Mouse (Mus musculus): ENCODE results near the gene Mfsd11.

The Mfsd11 gene

DNA sequence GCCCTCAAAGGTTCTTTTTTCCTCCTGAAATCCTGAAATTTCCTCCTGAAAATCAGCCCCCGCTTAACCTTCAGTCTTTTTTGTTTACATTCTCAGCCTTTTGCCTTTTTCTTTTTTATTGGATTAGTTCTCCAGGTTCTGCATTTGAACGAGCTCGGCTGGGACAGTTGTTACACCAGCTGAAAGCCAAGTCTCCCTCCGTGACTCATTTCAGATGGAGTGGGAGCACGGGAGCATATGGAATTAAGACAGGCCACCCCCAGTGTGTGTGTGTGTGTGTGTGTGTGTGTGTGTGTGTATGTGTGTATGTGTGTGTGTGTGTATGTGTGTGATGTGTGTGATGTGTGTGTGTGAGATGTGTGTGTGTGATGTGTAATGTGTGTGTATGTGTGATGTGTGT, 29.2 kb downstream of the Mfsd11 start:
- DNase-seq (ENCODE audit: low read depth, low spot score) = no peak

GRCm38 (mm10) chr11:116882446-116882845, 30.2 kb downstream of the Mfsd11 start:
- DNase-seq (ENCODE audit: low read depth, low spot score) = peak; percentile 58

GRCm38 (mm10) chr11:116884061-116884460, 31.8 kb downstream of the Mfsd11 start:
- no peak for DNase-seq (ENCODE audit: low read depth, low spot score)

GRCm38 (mm10) chr11:116885275-116886151, 33.3 kb downstream of the Mfsd11 start:
- peak; percentile 96 for DNase-seq (ENCODE audit: low read depth, low spot score)

DNA sequence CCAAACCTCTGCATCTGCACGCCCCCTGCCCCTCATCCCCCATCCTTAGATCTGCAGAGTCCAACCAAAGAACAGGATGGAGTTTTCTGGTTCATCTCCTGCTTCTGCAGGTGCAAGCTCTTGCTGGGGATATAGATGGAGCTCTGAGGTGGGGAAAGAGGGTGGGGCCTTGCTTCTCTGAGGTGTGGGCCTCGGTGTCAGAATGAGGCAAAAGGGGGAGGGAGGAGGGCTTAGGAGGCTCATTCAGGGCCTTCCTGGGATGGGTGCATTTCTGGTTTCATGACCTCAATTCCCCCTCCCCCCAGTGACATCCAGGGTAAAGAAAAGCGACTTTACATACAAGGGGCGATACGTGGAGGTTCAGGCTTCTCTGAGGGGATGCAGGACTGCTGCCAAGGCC, 34.9 kb downstream of the Mfsd11 start:
- no peak for DNase-seq (ENCODE audit: low read depth, low spot score)

DNA sequence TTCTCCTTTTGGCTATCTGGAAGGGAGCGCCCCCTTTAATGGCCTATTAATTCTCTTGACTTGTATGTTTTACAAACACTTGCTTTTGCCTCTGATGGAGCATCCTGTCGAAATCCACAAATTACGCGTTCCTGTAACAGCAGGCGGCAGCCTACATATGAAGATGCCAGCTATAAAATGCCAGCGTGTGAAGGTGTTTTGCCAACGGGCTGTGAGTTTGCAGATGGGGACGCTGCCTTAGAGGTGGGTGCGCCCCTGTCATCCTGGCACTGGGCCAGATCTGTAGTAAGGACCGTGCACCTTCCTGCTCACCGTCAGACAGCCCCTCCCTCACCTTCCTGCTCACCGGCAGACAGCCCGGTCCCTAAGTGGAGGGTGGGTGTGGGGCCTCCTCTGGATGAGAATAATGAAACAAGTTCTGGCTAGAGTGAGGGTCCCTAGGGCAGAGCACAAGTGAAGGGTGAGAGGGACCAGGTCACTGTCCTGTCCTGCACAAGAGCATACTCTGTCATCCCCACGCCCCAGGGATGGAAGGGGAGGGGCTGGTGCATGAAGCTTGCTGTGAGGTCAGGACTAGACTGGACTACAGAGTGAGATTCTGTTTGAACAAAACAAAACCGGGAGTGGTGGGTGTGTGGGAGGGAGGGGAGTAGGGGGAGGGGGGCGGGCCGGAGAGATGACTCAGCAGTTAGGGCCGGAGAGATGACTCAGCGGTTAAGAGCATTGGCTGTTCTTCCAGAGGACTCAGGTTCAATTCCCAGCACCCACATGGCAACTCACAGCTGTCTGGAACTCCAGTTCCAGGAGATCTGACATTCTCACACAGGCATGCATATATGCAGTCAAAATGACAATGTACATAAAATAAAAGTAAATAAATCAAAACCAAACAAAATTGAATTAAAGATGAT, 41.5 kb downstream of the Mfsd11 start:
- peak; percentile 92 for DNase-seq (ENCODE audit: low read depth, low spot score)

- no peak for DNase-seq (ENCODE audit: low read depth, low spot score)
These were observed 43.2 kb downstream of the Mfsd11 start for GRCm38 (mm10) chr11:116895402-116895801.

- no peak for DNase-seq (ENCODE audit: low read depth, low spot score)
These were observed 47.0 kb downstream of the Mfsd11 start for GRCm38 (mm10) chr11:116899247-116899646.

GRCm38 (mm10) chr11:116902588-116902987, 50.3 kb downstream of the Mfsd11 start:
- DNase-seq (ENCODE audit: low read depth, low spot score) = peak; percentile 72

DNA sequence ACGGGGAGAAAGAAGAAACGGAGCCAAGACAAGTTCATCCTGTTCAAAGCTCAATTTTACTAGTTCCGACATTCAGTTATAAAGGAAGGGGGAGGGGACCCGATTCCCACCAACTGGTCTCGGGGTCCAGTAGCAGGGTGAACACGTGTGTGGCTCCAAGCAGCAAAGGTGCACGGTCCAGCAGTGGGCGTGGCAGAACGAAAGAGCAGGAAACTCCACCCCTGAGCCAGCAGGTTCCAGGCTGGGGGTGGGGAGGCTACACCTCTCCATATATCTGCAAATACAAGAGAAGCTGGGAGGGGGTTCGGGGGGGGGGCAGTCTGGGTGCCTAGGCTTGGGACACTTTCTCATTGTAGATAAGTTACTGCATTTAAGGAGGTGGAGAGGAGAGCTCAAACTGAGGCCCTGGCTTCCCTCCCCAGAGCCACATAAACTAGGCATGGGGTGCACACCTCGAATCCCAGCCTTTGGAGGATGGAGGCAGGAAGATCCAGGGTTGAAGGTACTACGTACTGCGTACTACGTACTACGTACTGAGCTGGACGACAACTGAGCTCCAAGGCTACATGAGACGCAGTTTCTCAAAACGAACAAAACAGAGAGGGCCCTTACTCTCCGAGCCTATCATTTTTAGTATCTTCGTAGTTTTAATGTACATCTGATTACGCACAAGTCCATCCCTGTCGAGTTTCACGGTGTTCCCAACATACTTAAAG, 53.7 kb downstream of the Mfsd11 start:
- no peak for DNase-seq (ENCODE audit: low read depth, low spot score)

DNA sequence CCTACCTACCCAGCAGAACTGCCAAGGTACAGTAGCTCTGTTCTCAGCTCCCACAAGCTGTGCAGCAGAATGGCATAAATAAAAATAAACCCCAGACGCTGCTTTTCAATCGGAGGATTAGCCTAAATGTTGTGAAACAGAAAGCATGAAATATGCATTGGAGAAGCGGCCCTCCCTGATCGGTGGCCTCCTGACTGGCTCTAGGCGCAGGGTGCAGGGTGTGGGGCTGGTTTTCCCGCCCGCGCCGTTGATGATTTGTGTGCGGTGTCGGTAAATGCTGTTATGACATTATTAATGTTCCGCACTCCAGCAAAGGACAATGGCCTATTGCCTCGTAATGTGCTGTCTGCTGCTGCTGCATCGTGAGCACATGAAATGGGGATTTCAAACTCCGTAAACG, 61.3 kb downstream of the Mfsd11 start:
- no peak for DNase-seq (ENCODE audit: low read depth, low spot score)

GRCm38 (mm10) chr11:116914267-116914885, 62.1 kb downstream of the Mfsd11 start:
- no peak for DNase-seq (ENCODE audit: low read depth, low spot score)

DNA sequence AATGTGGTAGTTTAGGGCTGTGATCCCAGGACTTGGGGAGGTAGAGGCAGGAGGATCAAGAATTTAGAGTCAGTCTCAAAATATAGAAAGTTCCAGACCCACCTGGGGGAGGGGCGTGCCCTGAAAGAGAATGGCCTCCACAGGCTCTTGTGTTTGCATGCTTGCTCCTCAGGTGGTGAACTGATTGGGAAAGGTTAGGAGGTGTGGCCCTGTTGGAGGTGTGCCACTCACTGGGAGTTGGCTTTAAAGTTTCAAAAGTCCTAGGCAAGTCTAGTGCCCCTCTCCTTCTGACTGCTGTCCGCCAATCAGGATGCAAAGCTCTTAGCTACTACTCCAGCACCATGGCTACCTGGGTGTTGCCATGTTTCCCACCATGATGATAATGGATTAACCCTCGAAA, 63.0 kb downstream of the Mfsd11 start:
- DNase-seq (ENCODE audit: low read depth, low spot score) = peak; percentile 83

DNA sequence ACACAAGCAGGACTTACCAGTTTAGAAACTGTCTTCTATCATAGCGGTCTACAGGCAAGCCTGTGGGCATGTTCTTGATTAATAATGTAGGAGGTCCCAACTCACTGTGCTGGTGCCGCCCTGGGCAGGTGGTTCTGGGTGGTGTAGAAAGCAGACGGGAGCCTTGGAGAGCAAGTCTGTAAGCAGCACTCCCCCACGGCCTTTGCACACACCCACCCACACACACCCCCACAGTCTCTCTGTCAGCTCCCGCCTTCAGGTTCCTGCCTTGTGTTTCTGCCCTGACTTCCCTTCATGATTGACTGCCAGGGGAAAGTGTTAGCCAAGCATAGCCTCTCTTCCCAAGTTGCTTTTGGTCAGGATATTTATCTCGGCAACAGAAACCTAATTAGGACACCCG, 65.1 kb downstream of the Mfsd11 start:
- no peak for DNase-seq (ENCODE audit: low read depth, low spot score)

DNA sequence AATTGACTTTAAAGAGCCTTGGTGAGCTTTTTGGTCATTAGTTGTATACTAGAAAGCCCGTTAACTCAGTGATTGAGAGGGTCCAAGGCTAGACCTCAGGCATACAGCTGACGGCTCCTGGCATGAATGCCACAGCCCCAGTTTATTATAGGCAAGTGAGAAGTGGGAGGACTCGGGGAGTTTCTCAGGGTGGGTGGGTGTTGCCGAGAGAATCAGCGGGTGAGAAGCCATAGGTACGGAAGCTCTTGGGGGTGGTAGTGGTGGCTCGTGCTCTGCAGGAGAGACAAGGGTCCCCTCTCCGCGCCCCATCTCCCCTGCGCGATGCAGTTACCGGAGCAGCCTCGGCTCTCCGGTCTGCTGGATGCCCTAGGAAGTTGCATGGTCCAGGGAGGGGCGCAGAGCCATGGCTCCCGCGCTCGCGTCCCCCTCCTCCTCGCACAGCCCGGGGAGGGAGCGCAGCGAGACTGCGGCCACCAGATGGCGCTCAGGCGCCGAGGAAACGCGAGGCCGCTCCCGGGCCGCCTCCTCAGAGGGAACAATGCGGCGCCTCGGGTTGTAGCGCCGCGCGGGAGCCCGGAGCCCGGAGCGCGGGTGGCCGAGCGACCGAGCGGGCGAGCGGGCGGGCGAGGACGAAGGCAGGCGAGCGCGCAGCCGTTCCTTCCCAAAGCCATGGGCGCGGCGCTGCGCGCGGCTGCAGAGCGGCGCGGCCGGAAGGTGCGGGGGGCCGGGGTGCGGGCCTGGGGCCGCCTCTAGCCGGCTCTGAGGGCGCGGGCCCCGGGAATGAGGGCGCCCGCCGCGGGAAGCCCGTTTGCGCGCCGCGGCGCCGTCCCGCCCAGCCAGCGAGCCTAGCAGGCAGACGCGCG, 66.3 kb downstream of the Mfsd11 start, which contains the start of gene Mgat5b:
Mgat5b (plus strand) TSS at position 541 of the 863 bp plus-strand sequence.
- peak; percentile 82 for DNase-seq (ENCODE audit: low read depth, low spot score)

GRCm38 (mm10) chr11:116919186-116920020, 67.2 kb downstream of the Mfsd11 start:
- no peak for DNase-seq (ENCODE audit: low read depth, low spot score)

DNA sequence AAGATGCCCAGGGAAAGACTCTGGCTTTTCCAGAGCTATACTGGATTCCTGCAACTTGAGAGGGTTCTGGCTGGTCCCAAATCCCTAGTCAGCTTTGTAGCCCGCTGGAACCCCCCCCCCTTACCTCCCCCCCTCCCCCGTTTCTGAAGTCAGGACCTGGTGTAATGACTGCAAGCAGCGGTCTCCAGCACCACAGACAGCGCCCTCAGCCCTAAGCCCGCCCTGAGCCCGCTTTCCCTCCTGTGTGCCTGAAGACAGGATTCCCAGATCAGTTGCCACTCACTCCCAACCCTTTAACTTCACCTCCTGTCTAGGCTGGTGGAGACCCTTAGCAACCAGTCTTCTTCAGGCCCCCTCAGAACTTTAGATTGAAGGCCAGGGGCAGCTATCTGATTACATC, 68.5 kb downstream of the Mfsd11 start:
- DNase-seq (ENCODE audit: low read depth, low spot score) = peak; percentile 59

- no peak for DNase-seq (ENCODE audit: low read depth, low spot score)
These were observed 69.8 kb downstream of the Mfsd11 start for GRCm38 (mm10) chr11:116922058-116922457.

All from ES-CJ7 (cell line).